Mouse (Mus musculus): ENCODE data around the gene Gm20683. TPM values are rescaled to one million over a fixed set of nuclear protein-coding genes. Genes with fewer than 3 reads are reported as not detected.

The Gm20683 gene
- polyA plus RNA-seq, 1 experiment from 2014 or later = 0.34 TPM

GRCm38 (mm10) chr17:25879261-25879660 lies 37.7 kb upstream of the Gm20683 start:
- TF ChIP-seq EP300 (IDR thresholded peaks at IDR 0.05; ENCODE audit: low read depth) (no peak), CTCF (IDR thresholded peaks at IDR 0.05; ENCODE audit: low read depth) (peak; percentile 65)
- Histone ChIP-seq H3K4me1 (ENCODE audit: insufficient read depth) (peaks cover 27% of the 10 kb centered on the region), H3K27me3 (ENCODE audit: insufficient read depth, low read length) (no peaks in the 10 kb centered on the region), H3K27ac (ENCODE audit: low read depth) (no peak overlapping the region), H3K9ac (replicated peaks) (no peak overlapping the region), H3K4me3 (ENCODE audit: low read depth, low read length) (no peak overlapping the region), H3K4me2 (ENCODE audit: low read depth, low read length) (no peak overlapping the region), H3K36me3 (replicated peaks; ENCODE audit: insufficient read depth, low read length) (peaks cover 17% of the 10 kb centered on the region), H3K9me3 (ENCODE audit: low read length) (no peaks in the 10 kb centered on the region)
- 66% methylated on average over 4 of the region's 4 CpGs for WGBS (ENCODE audit: insufficient replicate concordance)
- DNase-seq (no peak), ATAC-seq (no peak)

GRCm38 (mm10) chr17:25878611-25879180 lies 37.1 kb upstream of the Gm20683 start:
- Histone ChIP-seq H3K9me3 (ENCODE audit: low read length) (no peaks in the 10 kb centered on the region), H3K4me2 (ENCODE audit: low read depth, low read length) (no peak overlapping the region), H3K4me3 (ENCODE audit: low read depth, low read length) (no peak overlapping the region), H3K4me1 (ENCODE audit: insufficient read depth) (peaks cover 31% of the 10 kb centered on the region), H3K27ac (ENCODE audit: low read depth) (no peak overlapping the region), H3K27me3 (ENCODE audit: insufficient read depth, low read length) (no peaks in the 10 kb centered on the region), H3K9ac (replicated peaks) (no peak overlapping the region), H3K36me3 (replicated peaks; ENCODE audit: insufficient read depth, low read length) (peaks cover 17% of the 10 kb centered on the region)
- ATAC-seq (no peak), DNase-seq (no peak)
- TF ChIP-seq CTCF (IDR thresholded peaks at IDR 0.05; ENCODE audit: low read depth) = no peak
- 91% methylated on average over 19 of the region's 19 CpGs for WGBS (ENCODE audit: insufficient replicate concordance)

- TF ChIP-seq EP300 (IDR thresholded peaks at IDR 0.05; ENCODE audit: low read depth) (no peak), CTCF (IDR thresholded peaks at IDR 0.05; ENCODE audit: low read depth) (no peak)
- Histone ChIP-seq H3K4me2 (ENCODE audit: low read depth, low read length) (no peak overlapping the region), H3K27me3 (ENCODE audit: insufficient read depth, low read length) (no peaks in the 10 kb centered on the region), H3K36me3 (replicated peaks; ENCODE audit: insufficient read depth, low read length) (peaks cover 13% of the 10 kb centered on the region), H3K4me3 (ENCODE audit: low read depth, low read length) (no peak overlapping the region), H3K27ac (ENCODE audit: low read depth) (no peak overlapping the region), H3K4me1 (ENCODE audit: insufficient read depth) (peaks cover 31% of the 10 kb centered on the region), H3K9ac (replicated peaks) (no peak overlapping the region), H3K9me3 (ENCODE audit: low read length) (no peaks in the 10 kb centered on the region)
- 87% methylated on average over 32 of the region's 32 CpGs for WGBS (ENCODE audit: insufficient replicate concordance)
- DNase-seq (no peak), ATAC-seq (no peak)
Measured at GRCm38 (mm10) chr17:25877741-25878610, 36.4 kb upstream of the Gm20683 start.

GRCm38 (mm10) chr17:25877025-25877424 lies 35.5 kb upstream of the Gm20683 start:
- peaks cover 10% of the 10 kb centered on the region for H3K36me3 ChIP-seq (replicated peaks; ENCODE audit: insufficient read depth, low read length)
- 85% methylated on average over 3 of the region's 3 CpGs for WGBS (ENCODE audit: insufficient replicate concordance)
- TF ChIP-seq CTCF (IDR thresholded peaks at IDR 0.05; ENCODE audit: low read depth) = no peak
- TF ChIP-seq EP300 (IDR thresholded peaks at IDR 0.05; ENCODE audit: low read depth) = no peak
- no peak overlapping the region for H3K4me3 ChIP-seq (ENCODE audit: low read depth, low read length)
- no peaks in the 10 kb centered on the region for H3K9me3 ChIP-seq (ENCODE audit: low read length)
- ATAC-seq (no peak), DNase-seq (no peak)
- H3K27me3 ChIP-seq (ENCODE audit: insufficient read depth, low read length) = no peaks in the 10 kb centered on the region
- H3K27ac ChIP-seq (ENCODE audit: low read depth) = peak overlapping the region; percentile 88; the same call in 1 of the 2 replicates
- peaks cover 31% of the 10 kb centered on the region for H3K4me1 ChIP-seq (ENCODE audit: insufficient read depth)
- H3K9ac ChIP-seq (replicated peaks) = no peak overlapping the region
- H3K4me2 ChIP-seq (ENCODE audit: low read depth, low read length) = 0 out of 2 replicates have a peak overlapping the region, but pooled peaks have one; percentile 85

- ATAC-seq = 0 out of 2 replicates have a peak, but pooled peaks have one; percentile 20
- Histone ChIP-seq H3K9ac (replicated peaks) (peak overlapping the region; percentile 64), H3K36me3 (replicated peaks; ENCODE audit: insufficient read depth, low read length) (peaks cover 10% of the 10 kb centered on the region), H3K27ac (ENCODE audit: low read depth) (peak overlapping the region; percentile 88), H3K4me1 (ENCODE audit: insufficient read depth) (peaks cover 31% of the 10 kb centered on the region), H3K4me3 (ENCODE audit: low read depth, low read length) (peak overlapping the region; percentile 69), H3K9me3 (ENCODE audit: low read length) (no peaks in the 10 kb centered on the region), H3K27me3 (ENCODE audit: insufficient read depth, low read length) (no peaks in the 10 kb centered on the region), H3K4me2 (ENCODE audit: low read depth, low read length) (peak overlapping the region; percentile 85)
- no peak for TF ChIP-seq CTCF (IDR thresholded peaks at IDR 0.05; ENCODE audit: low read depth)
- no peak for TF ChIP-seq EP300 (IDR thresholded peaks at IDR 0.05; ENCODE audit: low read depth)
- peak; percentile 53 for DNase-seq
- 59% methylated on average over 10 of the region's 10 CpGs for WGBS (ENCODE audit: insufficient replicate concordance)
Measured at GRCm38 (mm10) chr17:25876347-25876915, 34.9 kb upstream of the Gm20683 start.
